Mouse (Mus musculus) cerebellum, adult 2 months (tissue): ENCODE data around the gene Slc9a8.

ENCODE experiments used
- CTCF ChIP-seq: fragments of 200-500 bp; IDR thresholded peaks from 2 replicates; pipeline ENCODE4 v1.5.1; 2011; ENCODE audit warnings: low read depth, mild to moderate bottlenecking, control low read depth, low read length, moderate library complexity, borderline replicate concordance; ENCODE audit not compliant: insufficient read depth
- POLR2A ChIP-seq: fragments of 200-500 bp; IDR thresholded peaks from 2 replicates; pipeline ENCODE4 v1.6.1; 2011; ENCODE audit warnings: low read length, control low read depth, borderline replicate concordance; ENCODE audit not compliant: insufficient read depth

GRCm38 (mm10) chr2:167424040-167424439 is 2.5 kb downstream of the Slc9a8 start:
- TF ChIP-seq CTCF = no peak
- no peak for TF ChIP-seq POLR2A
